Mouse (Mus musculus) ovary, postnatal 36 days (tissue): ENCODE data around the gene 2410004P03Rik.
A peak's percentile ranks its signal among the peaks of the same experiment; 100 is the strongest.

Experiments used
- DNase-seq: peaks from one replicate; pipeline ENCODE4 v3.0.0; 2022; ENCODE audit warnings: low spot score, mixed read lengths

The 2410004P03Rik gene

GRCm38 (mm10) chr12:17011100-17011870 lies at the start of gene 2410004P03Rik:
TSS of gene 2410004P03Rik (minus strand) at chr12:17011727.
- DNase-seq = peak; percentile 77

DNA sequence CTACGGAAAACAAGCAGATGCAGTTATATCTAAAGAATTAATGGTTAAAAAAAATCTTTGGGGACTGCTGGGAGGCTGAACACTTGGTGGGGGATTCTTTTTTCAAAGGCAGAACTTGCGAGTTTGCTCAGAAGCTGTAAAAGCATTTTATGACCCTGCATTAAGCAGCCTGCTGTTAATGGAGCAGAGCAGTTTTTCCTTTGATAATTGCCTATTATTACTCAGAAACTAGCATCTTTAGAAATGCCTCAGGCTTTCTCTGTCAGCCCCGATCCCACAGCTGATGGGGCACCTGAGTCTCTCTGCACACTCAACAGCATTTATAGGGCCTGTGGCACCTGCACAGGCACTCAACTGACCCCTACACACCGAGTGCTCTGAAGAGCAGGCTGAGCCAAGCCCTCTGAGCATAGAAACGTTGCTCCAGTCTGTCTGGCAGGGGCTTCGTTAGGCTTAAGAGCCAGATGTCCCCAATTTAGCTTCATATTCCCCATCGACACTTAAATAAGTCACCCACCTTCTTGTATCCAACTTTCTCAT lies 49.7 kb upstream of the 2410004P03Rik start:
- no peak for DNase-seq

DNA sequence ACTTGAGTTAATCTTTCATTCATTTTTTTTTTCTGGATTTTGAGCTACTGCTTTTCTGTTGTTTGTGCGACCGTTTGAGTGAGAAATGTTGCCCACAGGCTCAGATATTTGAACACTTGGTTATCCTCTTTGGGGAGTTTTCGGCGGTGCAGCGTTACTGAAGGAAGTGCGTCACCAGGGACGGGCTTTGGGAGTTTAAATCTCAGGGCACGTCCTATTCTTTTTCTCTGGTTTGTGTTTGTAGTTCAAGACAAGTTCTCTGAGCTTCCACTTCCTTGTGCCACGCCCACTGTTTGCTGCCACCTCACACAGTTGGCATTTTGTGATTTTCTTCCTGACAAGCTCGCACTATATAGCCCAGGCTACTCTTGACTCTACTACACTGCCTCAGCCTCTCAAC lies 47.0 kb upstream of the 2410004P03Rik start:
- DNase-seq = no peak

- no peak for DNase-seq
Observed at GRCm38 (mm10) chr12:17057110-17057509, 45.6 kb upstream of the 2410004P03Rik start.

DNA sequence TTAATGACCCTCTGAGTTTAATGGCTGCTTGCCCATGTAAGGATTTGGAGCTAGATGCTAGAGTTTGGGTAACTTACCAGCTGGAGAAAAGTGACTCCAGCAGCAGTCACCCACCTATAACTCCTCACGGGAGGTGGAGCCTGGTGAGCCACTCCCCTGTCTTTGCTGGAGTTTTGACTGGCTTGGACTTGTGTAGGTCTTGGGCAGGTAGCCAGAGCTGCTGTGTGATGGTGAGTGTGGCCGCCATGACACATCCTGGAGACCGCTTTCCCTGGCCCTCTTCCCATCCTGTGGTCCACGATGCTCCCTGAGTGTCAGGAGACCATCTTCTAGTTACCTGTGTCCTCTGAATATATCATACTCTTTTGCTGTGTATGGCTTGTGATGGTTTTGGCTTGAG lies 44.2 kb upstream of the 2410004P03Rik start:
- no peak for DNase-seq

DNA sequence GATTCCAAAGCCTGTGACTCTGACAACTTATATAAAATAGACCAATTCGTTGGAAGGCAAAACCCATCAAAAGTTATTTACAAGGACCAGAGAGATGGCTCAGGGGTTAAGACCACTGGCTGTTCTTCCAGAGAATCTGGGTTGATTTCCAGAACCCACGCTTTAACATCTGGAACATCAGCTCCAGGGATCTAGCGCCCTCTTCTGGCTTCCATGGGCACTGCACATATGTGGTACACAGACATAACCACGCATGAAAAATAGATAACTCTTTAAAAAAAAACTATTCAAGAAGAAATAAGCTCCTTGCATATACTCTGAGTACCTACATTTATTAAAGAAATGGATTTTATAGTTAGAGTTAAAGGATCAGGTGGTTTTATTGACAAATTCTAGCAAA lies 43.2 kb upstream of the 2410004P03Rik start:
- DNase-seq = no peak

- DNase-seq = no peak
Observed at GRCm38 (mm10) chr12:17052673-17053072, 41.1 kb upstream of the 2410004P03Rik start.

- DNase-seq = no peak
Observed at GRCm38 (mm10) chr12:17051057-17051456, 39.5 kb upstream of the 2410004P03Rik start.

- DNase-seq = no peak
Observed at GRCm38 (mm10) chr12:17049796-17050195, 38.3 kb upstream of the 2410004P03Rik start.

GRCm38 (mm10) chr12:17048979-17049612 lies 37.6 kb upstream of the 2410004P03Rik start:
- no peak for DNase-seq

- DNase-seq = no peak
Observed at GRCm38 (mm10) chr12:17043311-17043710, 31.8 kb upstream of the 2410004P03Rik start.

DNA sequence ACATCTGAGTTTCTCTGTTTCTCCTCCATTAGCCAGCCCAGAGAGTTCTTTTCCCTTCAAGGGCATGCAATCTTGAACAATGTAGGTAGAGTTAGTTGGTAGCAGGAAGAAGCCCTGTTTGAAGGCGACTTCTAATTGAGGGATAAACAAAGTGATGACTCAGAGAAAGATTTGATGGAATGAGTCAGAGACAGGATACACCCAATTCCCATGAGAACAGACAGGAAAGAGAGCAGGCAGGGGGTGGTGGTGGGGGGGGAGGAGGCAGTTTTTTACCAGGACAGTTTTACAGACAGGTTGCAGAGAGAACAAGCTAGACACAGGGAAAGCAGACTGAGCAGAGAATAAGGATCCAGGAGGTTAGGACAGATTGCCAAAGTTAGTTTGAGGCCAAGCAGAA lies 29.0 kb upstream of the 2410004P03Rik start:
- DNase-seq = no peak

GRCm38 (mm10) chr12:17039415-17039814 lies 27.9 kb upstream of the 2410004P03Rik start:
- no peak for DNase-seq

DNA sequence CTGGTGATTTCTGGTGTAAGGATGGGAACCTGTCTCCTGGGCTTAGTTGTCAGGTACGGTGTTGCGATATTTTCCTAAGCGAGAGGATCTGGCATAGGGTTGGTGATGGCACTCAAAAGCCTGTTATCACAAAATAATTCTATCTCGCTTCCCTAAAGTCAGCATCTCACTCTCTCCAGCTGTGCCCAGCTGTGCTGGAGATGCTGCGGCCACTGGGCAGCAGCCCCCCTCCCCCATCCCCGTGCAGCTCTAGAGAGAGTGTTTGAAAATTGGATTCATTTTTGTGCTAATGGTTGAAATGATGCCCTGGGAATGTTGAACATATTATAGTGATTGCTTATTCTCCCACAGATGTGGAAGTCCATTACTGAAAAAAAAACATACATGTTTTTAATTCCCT lies 26.7 kb upstream of the 2410004P03Rik start:
- DNase-seq = no peak

DNA sequence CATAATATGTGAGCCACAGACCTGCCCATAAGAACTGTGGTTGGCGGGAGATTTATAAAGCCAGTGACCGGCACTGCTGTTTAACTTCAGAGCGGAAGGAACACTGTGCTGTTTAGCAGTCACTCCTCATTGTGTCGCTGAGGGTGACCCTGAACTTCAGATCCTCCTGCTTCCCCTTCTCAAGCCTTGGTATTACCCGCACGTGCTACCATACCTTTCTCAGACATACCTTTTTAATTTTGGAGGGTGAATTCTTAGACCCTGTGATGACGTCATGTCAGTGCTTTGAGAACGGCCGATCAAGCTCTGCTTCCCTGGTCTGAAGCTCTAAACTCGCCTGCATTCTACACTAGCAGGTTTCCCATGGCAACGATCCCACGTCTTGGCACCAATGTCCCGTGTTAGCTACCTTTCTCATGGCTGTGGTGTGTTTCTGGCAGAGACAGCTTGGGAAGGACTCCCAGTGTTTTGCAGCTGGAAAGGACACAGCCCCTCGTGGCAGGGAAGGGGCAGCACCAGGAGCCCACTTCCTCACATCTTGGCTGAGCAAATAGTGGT lies 25.6 kb upstream of the 2410004P03Rik start:
- DNase-seq = no peak

DNA sequence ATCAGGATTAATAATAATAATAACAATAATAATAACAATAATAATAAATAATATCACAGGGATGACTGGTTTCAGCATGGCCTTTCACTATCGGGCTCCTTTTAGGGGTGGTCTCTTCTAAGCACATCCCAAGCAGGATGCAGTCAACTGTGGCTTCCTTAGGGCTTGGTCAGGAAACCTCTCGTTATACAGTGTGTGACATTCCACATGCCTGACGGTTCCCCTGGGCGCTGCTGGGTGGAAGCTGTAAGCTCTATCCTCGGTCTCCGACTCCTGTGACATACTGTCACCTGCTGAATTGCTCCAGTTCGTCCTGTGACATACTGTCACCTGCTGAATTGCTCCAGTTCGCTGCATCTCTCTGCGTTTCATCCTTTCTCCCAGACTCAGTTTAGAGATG lies 25.0 kb upstream of the 2410004P03Rik start:
- no peak for DNase-seq

DNA sequence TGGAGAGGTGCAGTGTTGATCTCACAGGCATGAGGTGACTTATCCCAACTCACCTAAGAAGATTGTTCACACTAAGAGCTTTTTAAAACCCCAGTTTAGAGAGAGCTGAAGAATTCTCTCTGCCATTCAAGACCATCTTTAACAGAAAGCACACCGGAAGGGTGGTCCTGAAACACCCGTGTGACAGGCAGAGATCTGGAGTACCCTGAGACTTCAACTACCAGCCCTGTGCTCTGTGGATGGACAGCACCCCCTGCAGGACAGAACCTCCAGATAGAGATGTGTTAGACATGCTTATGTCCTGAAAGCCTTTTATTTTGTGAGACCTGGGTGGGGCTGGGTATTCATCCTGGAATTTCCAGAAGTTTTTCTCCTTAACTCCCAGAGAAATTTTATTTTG lies 23.6 kb upstream of the 2410004P03Rik start:
- no peak for DNase-seq

- no peak for DNase-seq
Observed at GRCm38 (mm10) chr12:17034671-17035070, 23.1 kb upstream of the 2410004P03Rik start.

- no peak for DNase-seq
Observed at GRCm38 (mm10) chr12:17033464-17033841, 21.9 kb upstream of the 2410004P03Rik start.

DNA sequence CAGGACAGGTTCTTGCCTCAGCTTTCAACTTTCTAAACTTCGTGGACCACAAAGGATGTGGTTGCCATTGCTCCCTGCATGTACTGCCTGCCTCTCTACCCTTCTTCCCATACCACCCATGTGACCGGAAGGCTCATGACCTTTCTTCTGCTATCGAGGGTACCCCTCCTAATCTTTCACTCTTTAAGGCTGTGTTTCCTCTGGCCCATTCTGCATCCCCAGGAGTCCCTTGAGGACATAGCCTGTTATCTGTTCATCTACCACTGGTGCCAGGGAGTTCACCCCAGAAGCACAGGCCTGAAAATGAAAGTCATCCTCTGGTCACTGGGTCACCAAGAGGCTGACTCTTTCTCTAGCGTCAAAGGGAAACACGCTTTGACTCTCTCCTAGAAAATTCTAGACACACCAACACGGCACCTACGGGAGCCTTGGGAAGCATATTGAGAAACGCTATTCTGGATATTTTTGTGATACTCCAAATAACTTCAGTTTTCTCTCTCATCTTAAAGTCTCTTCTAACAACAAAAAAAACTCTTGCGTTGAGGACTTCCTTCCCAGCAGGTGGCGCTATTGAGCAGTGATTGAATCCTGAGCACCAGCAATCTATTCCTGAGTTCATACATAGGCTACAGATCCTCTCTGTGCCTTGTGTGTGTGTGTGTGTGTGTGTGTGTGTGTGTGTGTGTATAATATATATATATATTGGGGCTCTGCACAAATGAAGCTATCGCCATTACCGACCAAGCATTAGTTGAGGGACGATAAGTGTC lies 21.4 kb upstream of the 2410004P03Rik start:
- DNase-seq = peak; percentile 47

DNA sequence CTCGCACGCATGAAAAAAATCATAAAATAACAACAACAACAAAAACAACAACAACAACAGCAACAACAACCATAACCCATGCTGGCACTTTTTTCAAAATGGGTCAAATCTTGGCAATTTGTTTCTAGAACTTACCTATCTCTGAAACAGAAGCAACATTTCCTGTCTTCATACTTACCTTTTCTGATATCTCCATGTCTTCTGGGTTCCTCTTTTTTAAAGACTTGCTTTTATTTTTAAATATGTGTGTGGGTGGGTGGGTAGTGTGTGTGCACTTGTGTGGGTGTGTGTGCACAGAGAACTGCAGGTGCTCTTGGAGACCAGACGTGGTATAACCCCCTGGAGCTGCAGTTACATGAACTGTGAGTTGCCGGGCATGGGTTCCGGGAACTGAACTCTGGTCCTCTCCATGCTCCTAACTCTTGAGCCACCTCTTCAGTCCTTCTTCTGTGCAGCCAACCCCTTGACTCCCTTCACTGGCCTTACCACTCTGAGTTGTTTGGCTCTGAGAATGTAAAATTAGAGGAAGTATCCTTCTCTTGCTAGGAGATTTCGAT lies 13.1 kb upstream of the 2410004P03Rik start:
- DNase-seq = no peak

- DNase-seq = no peak
Observed at GRCm38 (mm10) chr12:17022145-17022544, 10.6 kb upstream of the 2410004P03Rik start.
